Mouse (Mus musculus) intestine, embryonic 16.5 days (tissue): ENCODE data around the gene Tulp4. TPM values are rescaled to one million over a fixed set of nuclear protein-coding genes. Genes with fewer than 3 reads are reported as not detected.

Experiments used
- ATAC-seq: fragments of 200-750 bp; cut with Nextera tagmentation; 2 replicates; pipeline ENCODE4 v1.8.0; 2017; ENCODE audit warnings: moderate TSS enrichment, moderate library complexity
- H3K27ac ChIP-seq: fragments of 300-500 bp; sonication (generic); 2 replicates; pipeline ENCODE4 v1.5.1; 2014; ENCODE audit warnings: mild to moderate bottlenecking, low read length
- H3K27me3 ChIP-seq: fragments of 300-500 bp; sonication (generic); replicated peaks from 2 replicates; pipeline ENCODE4 v1.6.1; 2014; ENCODE audit warnings: low read length, control low read depth, mixed read lengths; ENCODE audit not compliant: control insufficient read depth, insufficient read depth
- H3K36me3 ChIP-seq: fragments of 300-500 bp; sonication (generic); 2 replicates; pipeline ENCODE4 v1.6.1; 2014; ENCODE audit warnings: low read length, control low read depth; ENCODE audit not compliant: control insufficient read depth, insufficient read depth
- H3K4me1 ChIP-seq: fragments of 300-500 bp; sonication (generic); 2 replicates; pipeline ENCODE4 v1.6.1; 2014; ENCODE audit warnings: low read length, control low read depth, mixed read lengths; ENCODE audit not compliant: control insufficient read depth, insufficient read depth
- H3K4me2 ChIP-seq: fragments of 300-500 bp; sonication (generic); 2 replicates; pipeline ENCODE4 v1.6.1; 2014; ENCODE audit warnings: low read depth, low read length, control low read depth
- H3K4me3 ChIP-seq: fragments of 300-500 bp; sonication (generic); 2 replicates; pipeline ENCODE4 v1.5.1; 2014; ENCODE audit warnings: mild to moderate bottlenecking, low read length
- H3K9ac ChIP-seq: fragments of 300-500 bp; sonication (generic); 2 replicates; pipeline ENCODE4 v1.6.1; 2014; ENCODE audit warnings: low read depth, low read length
- H3K9me3 ChIP-seq: fragments of 300-500 bp; sonication (generic); 2 replicates; pipeline ENCODE4 v1.6.1; 2016; ENCODE audit warnings: low read length, control low read depth; ENCODE audit not compliant: control insufficient read depth
- WGBS: fragments of 180-500 bp; shearing (Covaris S2); extraction: QIAGEN DNeasy Blood & Tissue Kit; methylation state at CpG from one replicate; pipeline ENCODE4 v1.1.7; 2014; 5-methylcytosine and 5-hydroxymethylcytosine counted together
- polyA plus RNA-seq: library from polyadenylated mRNA; unstranded; fragments of >200 nt; fragmentation: Nextera tagmentation; extraction: Ambion mirVana; gene quantifications from 2 replicates; pipeline ENCODE4 v1.2.1, GENCODE M21; 2015

Tulp4 gene
- polyA plus RNA-seq, 1 experiment from 2014 or later = 79.1 TPM

GRCm38 (mm10) chr17:6145244-6145643, 39.0 kb downstream of the Tulp4 start:
- Histone ChIP-seq H3K9ac (no peak overlapping the region), H3K4me2 (no peak overlapping the region), H3K36me3 (0 out of 2 replicates have a peak, but pooled peaks cover 2% of the 10 kb centered on the region), H3K9me3 (no peaks in the 10 kb centered on the region), H3K4me3 (no peak overlapping the region), H3K4me1 (no peaks in the 10 kb centered on the region), H3K27ac (no peak overlapping the region), H3K27me3 (no peaks in the 10 kb centered on the region)
- no peak for ATAC-seq
- WGBS = 86% methylated on average over 2 of the region's 2 CpGs

DNA sequence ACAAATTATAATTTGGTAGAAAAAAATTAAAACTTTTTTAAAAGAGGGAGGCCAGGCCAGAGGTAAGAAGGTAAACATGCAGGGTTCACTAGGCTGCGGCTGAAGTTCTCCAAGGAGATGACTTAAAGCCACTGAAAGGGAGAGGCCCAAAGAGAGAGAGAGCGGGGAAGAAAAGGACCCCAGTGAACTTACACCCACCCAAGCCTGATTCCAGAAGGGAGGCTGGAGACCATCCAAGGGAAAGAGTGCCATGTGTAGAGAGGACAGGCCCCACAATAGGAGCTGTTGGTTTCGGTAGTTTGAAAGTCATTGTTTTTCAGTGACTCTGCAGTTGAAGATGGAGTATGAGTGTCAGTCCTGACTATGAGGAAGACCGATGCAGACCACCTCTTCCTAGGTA, 46.7 kb downstream of the Tulp4 start:
- H3K27me3 ChIP-seq = no peaks in the 10 kb centered on the region
- no peaks in the 10 kb centered on the region for H3K9me3 ChIP-seq
- H3K4me2 ChIP-seq = no peak overlapping the region
- no peak for ATAC-seq
- 91% methylated on average over 4 of the region's 4 CpGs for WGBS
- H3K36me3 ChIP-seq = no peaks in the 10 kb centered on the region
- H3K4me3 ChIP-seq = no peak overlapping the region
- H3K9ac ChIP-seq = no peak overlapping the region
- no peak overlapping the region for H3K27ac ChIP-seq
- H3K4me1 ChIP-seq = no peaks in the 10 kb centered on the region

- Histone ChIP-seq H3K4me3 (no peak overlapping the region), H3K27me3 (no peaks in the 10 kb centered on the region), H3K4me2 (no peak overlapping the region), H3K36me3 (no peaks in the 10 kb centered on the region), H3K9ac (no peak overlapping the region), H3K27ac (no peak overlapping the region), H3K4me1 (no peaks in the 10 kb centered on the region), H3K9me3 (no peaks in the 10 kb centered on the region)
- ATAC-seq = no peak
- 79% methylated on average over 4 of the region's 4 CpGs for WGBS
Measured at GRCm38 (mm10) chr17:6153581-6153980, 47.3 kb downstream of the Tulp4 start.

GRCm38 (mm10) chr17:6154366-6154765, 48.1 kb downstream of the Tulp4 start:
- Histone ChIP-seq H3K9me3 (no peaks in the 10 kb centered on the region), H3K4me2 (no peak overlapping the region), H3K36me3 (no peaks in the 10 kb centered on the region), H3K4me3 (no peak overlapping the region), H3K4me1 (no peaks in the 10 kb centered on the region), H3K9ac (no peak overlapping the region), H3K27ac (no peak overlapping the region), H3K27me3 (no peaks in the 10 kb centered on the region)
- no peak for ATAC-seq
- WGBS = 80% methylated on average over 4 of the region's 4 CpGs

GRCm38 (mm10) chr17:6160495-6160894, 54.3 kb downstream of the Tulp4 start:
- H3K27me3 ChIP-seq = no peaks in the 10 kb centered on the region
- 90% methylated on average over 6 of the region's 6 CpGs for whole genome bisulfite sequencing
- H3K4me3 ChIP-seq = no peak overlapping the region
- H3K36me3 ChIP-seq = no peaks in the 10 kb centered on the region
- no peak overlapping the region for H3K4me2 ChIP-seq
- no peak overlapping the region for H3K9ac ChIP-seq
- H3K4me1 ChIP-seq = no peaks in the 10 kb centered on the region
- no peak overlapping the region for H3K27ac ChIP-seq
- ATAC-seq = no peak
- no peaks in the 10 kb centered on the region for H3K9me3 ChIP-seq

DNA sequence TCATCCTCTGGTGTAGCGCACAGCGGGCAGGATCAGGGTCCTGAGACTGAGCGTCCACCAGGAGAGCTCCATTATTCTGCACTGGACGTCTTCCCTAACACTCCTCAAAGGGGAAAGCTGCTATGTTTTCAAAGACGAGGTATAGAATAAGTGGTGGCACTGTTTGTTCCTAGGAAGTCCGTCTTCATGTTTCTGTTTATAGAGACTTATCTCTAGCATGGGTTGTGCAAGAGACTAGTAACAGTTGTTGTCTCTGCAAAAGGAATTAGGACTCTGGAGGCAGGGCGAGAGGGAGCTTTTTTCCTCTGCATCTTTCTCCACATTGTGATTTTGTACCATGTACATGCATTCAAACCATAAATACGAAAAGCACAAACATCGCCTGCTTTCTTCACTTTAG, 55.7 kb downstream of the Tulp4 start:
- no peak overlapping the region for H3K9ac ChIP-seq
- H3K4me2 ChIP-seq = no peak overlapping the region
- no peak overlapping the region for H3K4me3 ChIP-seq
- no peak for ATAC-seq
- H3K27ac ChIP-seq = no peak overlapping the region
- H3K36me3 ChIP-seq = no peaks in the 10 kb centered on the region
- H3K4me1 ChIP-seq = no peaks in the 10 kb centered on the region
- H3K27me3 ChIP-seq = no peaks in the 10 kb centered on the region
- H3K9me3 ChIP-seq = no peaks in the 10 kb centered on the region
- WGBS = 75% methylated on average over 9 of the region's 9 CpGs

- Histone ChIP-seq H3K4me2 (no peak overlapping the region), H3K27me3 (no peaks in the 10 kb centered on the region), H3K9me3 (no peaks in the 10 kb centered on the region), H3K9ac (no peak overlapping the region), H3K36me3 (no peaks in the 10 kb centered on the region), H3K4me3 (no peak overlapping the region), H3K27ac (no peak overlapping the region), H3K4me1 (no peaks in the 10 kb centered on the region)
- WGBS = 86% methylated on average over 1 of the region's 1 CpGs
- no peak for ATAC-seq
Measured at GRCm38 (mm10) chr17:6162761-6163160, 56.5 kb downstream of the Tulp4 start.

DNA sequence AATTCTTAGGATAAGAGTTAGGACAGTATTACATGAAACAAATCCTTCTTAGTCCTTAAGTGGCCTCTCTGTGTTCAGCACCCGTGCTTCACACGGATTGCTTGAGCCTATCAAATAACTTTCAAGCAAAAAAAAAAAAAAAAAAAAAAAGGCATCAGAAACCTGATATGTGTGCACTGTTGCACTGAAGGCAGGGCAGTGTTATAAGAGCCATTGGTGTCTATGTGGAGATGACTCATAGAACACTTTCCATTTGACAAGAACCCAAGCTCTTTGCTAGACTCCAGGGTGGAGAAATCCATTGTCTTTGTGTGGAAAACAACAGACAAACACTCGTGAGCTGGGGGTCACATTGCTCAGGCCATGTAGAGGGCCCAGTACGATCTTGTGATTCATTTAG, 58.7 kb downstream of the Tulp4 start:
- H3K9ac ChIP-seq = no peak overlapping the region
- 61% methylated on average over 4 of the region's 4 CpGs for WGBS
- no peaks in the 10 kb centered on the region for H3K9me3 ChIP-seq
- no peak overlapping the region for H3K4me3 ChIP-seq
- no peaks in the 10 kb centered on the region for H3K27me3 ChIP-seq
- H3K4me2 ChIP-seq = no peak overlapping the region
- no peak overlapping the region for H3K27ac ChIP-seq
- H3K4me1 ChIP-seq = no peaks in the 10 kb centered on the region
- no peak for ATAC-seq
- no peaks in the 10 kb centered on the region for H3K36me3 ChIP-seq

GRCm38 (mm10) chr17:6172440-6172839, 66.2 kb downstream of the Tulp4 start:
- WGBS = 68% methylated on average over 7 of the region's 7 CpGs
- H3K27ac ChIP-seq = peak overlapping the region; percentile 70
- H3K4me3 ChIP-seq = no peak overlapping the region
- peak; percentile 29; the same call in 1 of the 2 replicates for ATAC-seq
- no peaks in the 10 kb centered on the region for H3K9me3 ChIP-seq
- no peaks in the 10 kb centered on the region for H3K36me3 ChIP-seq
- no peaks in the 10 kb centered on the region for H3K27me3 ChIP-seq
- H3K4me2 ChIP-seq = no peak overlapping the region
- no peak overlapping the region for H3K9ac ChIP-seq
- H3K4me1 ChIP-seq = peaks cover 12% of the 10 kb centered on the region

GRCm38 (mm10) chr17:6172926-6173690, 66.9 kb downstream of the Tulp4 start:
- Histone ChIP-seq H3K4me3 (no peak overlapping the region), H3K36me3 (no peaks in the 10 kb centered on the region), H3K27me3 (no peaks in the 10 kb centered on the region), H3K9me3 (no peaks in the 10 kb centered on the region), H3K9ac (0 out of 2 replicates have a peak overlapping the region, but pooled peaks have one; percentile 34), H3K27ac (peak overlapping the region; percentile 70), H3K4me1 (peaks cover 18% of the 10 kb centered on the region), H3K4me2 (no peak overlapping the region)
- peak; percentile 92 for ATAC-seq
- 65% methylated on average over 5 of the region's 5 CpGs for WGBS
